Mouse (Mus musculus) embryonic facial prominence, embryonic 13.5 days (tissue): Measurements from ENCODE around the gene Mal. TPM values are rescaled to one million over a fixed set of nuclear protein-coding genes. Genes with fewer than 3 reads are reported as not detected.
"Not testable (repeated sequence)": the region's sequence is repeated elsewhere in the genome, so short reads cannot be mapped to it uniquely, and the experiment has no call there.

Experiments
- ATAC-seq: fragments of 200-750 bp; cut with Nextera tagmentation; 2 replicates; pipeline ENCODE4 v1.8.0; 2017; ENCODE audit warnings: low read depth; ENCODE audit not compliant: insufficient number of reproducible peaks, insufficient read depth, low FRiP score, low TSS enrichment
- H3K27ac ChIP-seq: fragments of 300-500 bp; sonication (generic); 2 replicates; pipeline ENCODE4 v1.5.1; 2015; ENCODE audit warnings: moderate library complexity, mild to moderate bottlenecking, inconsistent platforms
- H3K27me3 ChIP-seq: fragments of 300-500 bp; sonication (generic); 2 replicates; pipeline ENCODE4 v1.6.1; 2015; ENCODE audit warnings: mild to moderate bottlenecking, inconsistent platforms
- H3K36me3 ChIP-seq: fragments of 300-500 bp; sonication (generic); 2 replicates; pipeline ENCODE4 v1.6.1; 2015; ENCODE audit warnings: mild to moderate bottlenecking, inconsistent platforms
- H3K4me1 ChIP-seq: fragments of 300-500 bp; sonication (generic); 2 replicates; pipeline ENCODE4 v1.6.1; 2015; ENCODE audit warnings: inconsistent platforms
- H3K4me2 ChIP-seq: fragments of 300-500 bp; sonication (generic); 2 replicates; pipeline ENCODE4 v1.6.1; 2015; ENCODE audit warnings: moderate library complexity, mild to moderate bottlenecking, inconsistent platforms
- H3K4me3 ChIP-seq: fragments of 300-500 bp; sonication (generic); 2 replicates; pipeline ENCODE4 v1.5.1; 2015; ENCODE audit warnings: mild to moderate bottlenecking, inconsistent platforms
- H3K9ac ChIP-seq: fragments of 300-500 bp; sonication (generic); 2 replicates; pipeline ENCODE4 v1.6.1; 2015; ENCODE audit warnings: mild to moderate bottlenecking, inconsistent platforms
- H3K9me3 ChIP-seq: fragments of 300-500 bp; sonication (generic); 2 replicates; pipeline ENCODE4 v1.6.1; 2016; ENCODE audit warnings: inconsistent platforms
- WGBS: fragments of 180-500 bp; shearing (Covaris S2); methylation state at CpG from one replicate; pipeline ENCODE4 v1.1.7; 2015; ENCODE audit warnings: mixed read lengths; 5-methylcytosine and 5-hydroxymethylcytosine counted together
- polyA plus RNA-seq: library from polyadenylated mRNA; unstranded; fragments of >200 nt; fragmentation: Nextera tagmentation; extraction: Ambion mirVana; gene quantifications from 2 replicates; pipeline ENCODE4 v1.2.1, GENCODE M21; 2015

Gene Mal
- polyA plus RNA-seq, 1 experiment from 2014 or later = 2.1 TPM

- Histone ChIP-seq H3K36me3 (no peaks in the 10 kb centered on the region), H3K9ac (no peak overlapping the region), H3K27ac (no peak overlapping the region), H3K27me3 (no peaks in the 10 kb centered on the region), H3K4me1 (no peaks in the 10 kb centered on the region), H3K4me2 (no peak overlapping the region), H3K4me3 (no peak overlapping the region), H3K9me3 (no peaks in the 10 kb centered on the region)
- 84% methylated on average over 3 of the region's 3 CpGs for WGBS
- ATAC-seq = no peak
Observed at GRCm38 (mm10) chr2:127619311-127619710, 37.2 kb downstream of the Mal start.

- no peak overlapping the region for H3K27ac ChIP-seq
- no peak overlapping the region for H3K4me2 ChIP-seq
- H3K27me3 ChIP-seq = no peaks in the 10 kb centered on the region
- no peak overlapping the region for H3K9ac ChIP-seq
- H3K36me3 ChIP-seq = no peaks in the 10 kb centered on the region
- ATAC-seq = no peak
- peaks cover 16% of the 10 kb centered on the region for H3K4me1 ChIP-seq
- H3K9me3 ChIP-seq = no peaks in the 10 kb centered on the region
- WGBS = 88% methylated on average over 4 of the region's 4 CpGs
- H3K4me3 ChIP-seq = no peak overlapping the region
Observed at GRCm38 (mm10) chr2:127612288-127612687, 44.2 kb downstream of the Mal start.

GRCm38 (mm10) chr2:127611386-127611785 is 45.1 kb downstream of the Mal start:
- H3K9me3 ChIP-seq = no peaks in the 10 kb centered on the region
- H3K4me2 ChIP-seq = no peak overlapping the region
- 79% methylated on average over 4 of the region's 4 CpGs for WGBS
- H3K4me1 ChIP-seq = peaks cover 16% of the 10 kb centered on the region
- no peak overlapping the region for H3K27ac ChIP-seq
- no peak for ATAC-seq
- H3K27me3 ChIP-seq = no peaks in the 10 kb centered on the region
- H3K9ac ChIP-seq = no peak overlapping the region
- no peak overlapping the region for H3K4me3 ChIP-seq
- H3K36me3 ChIP-seq = no peaks in the 10 kb centered on the region

GRCm38 (mm10) chr2:127608986-127609385 is 47.5 kb downstream of the Mal start:
- 0 out of 2 replicates have a peak overlapping the region, but pooled peaks have one; percentile 1 for H3K4me2 ChIP-seq
- no peak overlapping the region for H3K27ac ChIP-seq
- 7% methylated on average over 5 of the region's 5 CpGs for WGBS
- ATAC-seq = no peak
- H3K27me3 ChIP-seq = no peaks in the 10 kb centered on the region
- H3K9me3 ChIP-seq = no peaks in the 10 kb centered on the region
- H3K36me3 ChIP-seq = peaks cover 20% of the 10 kb centered on the region
- peaks cover 16% of the 10 kb centered on the region for H3K4me1 ChIP-seq
- no peak overlapping the region for H3K4me3 ChIP-seq
- 0 out of 2 replicates have a peak overlapping the region, but pooled peaks have one; percentile 16 for H3K9ac ChIP-seq

GRCm38 (mm10) chr2:127608234-127608633 is 48.3 kb downstream of the Mal start:
- H3K4me1 ChIP-seq = peaks cover 16% of the 10 kb centered on the region
- WGBS = 47% methylated on average over 3 of the region's 3 CpGs

GRCm38 (mm10) chr2:127605203-127605602 is 51.3 kb downstream of the Mal start:
- H3K4me2 ChIP-seq = no peak overlapping the region
- H3K9me3 ChIP-seq = no peaks in the 10 kb centered on the region
- ATAC-seq = no peak
- no peaks in the 10 kb centered on the region for H3K27me3 ChIP-seq
- no peak overlapping the region for H3K4me3 ChIP-seq
- H3K36me3 ChIP-seq = peaks cover 48% of the 10 kb centered on the region
- H3K9ac ChIP-seq = no peak overlapping the region
- WGBS = 90% methylated on average over 3 of the region's 3 CpGs
- H3K4me1 ChIP-seq = peaks cover 16% of the 10 kb centered on the region
- H3K27ac ChIP-seq = no peak overlapping the region

More at GRCm38 (mm10) chr2:127608234-127608633, 48.3 kb downstream of the Mal start:
- no peak for ATAC-seq
- Histone ChIP-seq H3K27ac (no peak overlapping the region), H3K27me3 (no peaks in the 10 kb centered on the region), H3K9me3 (no peaks in the 10 kb centered on the region), H3K36me3 (peaks cover 23% of the 10 kb centered on the region), H3K9ac (no peak overlapping the region), H3K4me2 (no peak overlapping the region), H3K4me3 (no peak overlapping the region)

- H3K9me3 ChIP-seq, H3K4me1 ChIP-seq, H3K27ac ChIP-seq, ATAC-seq, H3K9ac ChIP-seq, H3K27me3 ChIP-seq, H3K4me2 ChIP-seq, H3K4me3 ChIP-seq: not testable (repeated sequence)
- WGBS = 69% methylated on average over 6 of the region's 8 CpGs
- H3K36me3 ChIP-seq = peaks cover 66% of the 10 kb centered on the region
Observed at GRCm38 (mm10) chr2:127603383-127603782, 53.1 kb downstream of the Mal start.

- Histone ChIP-seq H3K36me3 (peaks cover 46% of the 10 kb centered on the region), H3K9me3 (no peaks in the 10 kb centered on the region), H3K4me1 (peaks cover 24% of the 10 kb centered on the region), H3K9ac (no peak overlapping the region), H3K27me3 (no peaks in the 10 kb centered on the region), H3K27ac (no peak overlapping the region), H3K4me2 (no peak overlapping the region), H3K4me3 (no peak overlapping the region)
- no peak for ATAC-seq
- WGBS = 57% methylated on average over 4 of the region's 4 CpGs
Observed at GRCm38 (mm10) chr2:127590840-127591239, 65.7 kb downstream of the Mal start.

GRCm38 (mm10) chr2:127590204-127590603 is 66.3 kb downstream of the Mal start:
- peaks cover 39% of the 10 kb centered on the region for H3K36me3 ChIP-seq
- H3K27ac ChIP-seq = no peak overlapping the region
- peaks cover 24% of the 10 kb centered on the region for H3K4me1 ChIP-seq
- H3K4me3 ChIP-seq = no peak overlapping the region
- H3K9ac ChIP-seq = no peak overlapping the region
- H3K27me3 ChIP-seq = no peaks in the 10 kb centered on the region
- no peaks in the 10 kb centered on the region for H3K9me3 ChIP-seq
- no peak for ATAC-seq
- 80% methylated on average over 15 of the region's 15 CpGs for WGBS
- no peak overlapping the region for H3K4me2 ChIP-seq

- H3K9me3 ChIP-seq = no peaks in the 10 kb centered on the region
- H3K27me3 ChIP-seq = no peaks in the 10 kb centered on the region
- no peak overlapping the region for H3K4me3 ChIP-seq
- H3K4me1 ChIP-seq = peaks cover 30% of the 10 kb centered on the region
- 92% methylated on average over 9 of the region's 9 CpGs for WGBS
- ATAC-seq = no peak
- H3K4me2 ChIP-seq = no peak overlapping the region
- H3K36me3 ChIP-seq = peaks cover 26% of the 10 kb centered on the region
- 0 out of 2 replicates have a peak overlapping the region, but pooled peaks have one; percentile 16 for H3K9ac ChIP-seq
- H3K27ac ChIP-seq = no peak overlapping the region
Observed at GRCm38 (mm10) chr2:127588897-127589296, 67.6 kb downstream of the Mal start.

- Histone ChIP-seq H3K4me3 (peak overlapping the region; percentile 95), H3K36me3 (peaks cover 15% of the 10 kb centered on the region; the same call in 1 of the 2 replicates), H3K4me1 (peaks cover 33% of the 10 kb centered on the region), H3K27me3 (no peaks in the 10 kb centered on the region), H3K9me3 (no peaks in the 10 kb centered on the region), H3K27ac (peak overlapping the region; percentile 93), H3K9ac (peak overlapping the region; percentile 90), H3K4me2 (peak overlapping the region; percentile 83)
- ATAC-seq = no peak
- WGBS = under 1% methylated on average over 22 of the region's 22 CpGs
Observed at GRCm38 (mm10) chr2:127587514-127587844, 69.0 kb downstream of the Mal start.

- peak within 1 kb of the TSS; percentile 95 for H3K4me3 ChIP-seq
- H3K9ac ChIP-seq = peak within 1 kb of the TSS; percentile 90
- H3K27me3 ChIP-seq = no peaks in the 10 kb centered on the region
- peaks cover 33% of the 10 kb centered on the region for H3K4me1 ChIP-seq
- H3K36me3 ChIP-seq = peaks cover 10% of the 10 kb centered on the region; the same call in 1 of the 2 replicates
- H3K9me3 ChIP-seq = no peaks in the 10 kb centered on the region
- H3K27ac ChIP-seq = peak within 1 kb of the TSS; percentile 93
- H3K4me2 ChIP-seq = peak within 1 kb of the TSS; percentile 83
- 3% methylated on average over 39 of the region's 39 CpGs for WGBS
- ATAC-seq = peak; percentile 62
Observed at GRCm38 (mm10) chr2:127586694-127587513, 69.6 kb downstream of the Mal start, which contains the start of the genes Zfp661 and Mrps5. Gene Zfp661 (minus strand): TSS chr2:127587094. Gene Mrps5 (plus strand): TSS chr2:127587222.
